Mouse (Mus musculus) kidney, postnatal 0 days (tissue): ENCODE measurements around the gene Bag6. TPM values are rescaled to one million over a fixed set of nuclear protein-coding genes. Genes with fewer than 3 reads are reported as not detected.

Experiments
- ATAC-seq: fragments of 200-750 bp; cut with Nextera tagmentation; replicated peaks from 2 replicates; pipeline ENCODE4 v1.8.0; 2017; ENCODE audit warnings: low read depth, moderate number of reproducible peaks, moderate TSS enrichment, moderate library complexity; ENCODE audit not compliant: low FRiP score
- DNase-seq: peaks from one replicate; pipeline ENCODE4 v3.0.0-alpha.2; 2016; ENCODE audit warnings: low spot score
- H3K27ac ChIP-seq: fragments of 300-500 bp; sonication (generic); 2 replicates; pipeline ENCODE4 v1.5.1; 2014; ENCODE audit warnings: mild to moderate bottlenecking
- H3K27me3 ChIP-seq: fragments of 300-500 bp; sonication (generic); 2 replicates; pipeline ENCODE4 v1.6.1; 2014; ENCODE audit warnings: low read length, mixed read lengths; ENCODE audit not compliant: insufficient read depth
- H3K36me3 ChIP-seq: fragments of 300-500 bp; sonication (generic); 2 replicates; pipeline ENCODE4 v1.6.1; 2014; ENCODE audit warnings: low read length, mixed read lengths; ENCODE audit not compliant: insufficient read depth
- H3K4me1 ChIP-seq: fragments of 300-500 bp; sonication (generic); replicated peaks from 2 replicates; pipeline ENCODE4 v1.6.1; 2014; ENCODE audit warnings: antibody characterized with exemption, low read length, mixed read lengths; ENCODE audit not compliant: insufficient read depth
- H3K4me2 ChIP-seq: fragments of 300-500 bp; sonication (generic); 2 replicates; pipeline ENCODE4 v1.6.1; 2014; ENCODE audit warnings: mild to moderate bottlenecking, low read length, moderate library complexity, mixed read lengths
- H3K4me3 ChIP-seq: fragments of 300-500 bp; sonication (generic); replicated peaks from 2 replicates; pipeline ENCODE4 v1.5.1; 2014; ENCODE audit warnings: low read depth, low read length
- H3K9ac ChIP-seq: fragments of 300-500 bp; sonication (generic); 2 replicates; pipeline ENCODE4 v1.6.1; 2014; ENCODE audit warnings: low read depth, low read length
- H3K9me3 ChIP-seq: fragments of 300-500 bp; sonication (generic); replicated peaks from 2 replicates; pipeline ENCODE4 v1.6.1; 2016; ENCODE audit warnings: low read length, inconsistent platforms, mixed read lengths
- CTCF ChIP-seq: IDR thresholded peaks from 2 replicates; pipeline ENCODE4 v1.5.1; 2016; ENCODE audit warnings: antibody characterized with exemption, low read depth, mild to moderate bottlenecking, moderate library complexity
- WGBS: fragments of 180-500 bp; shearing (Covaris S2); extraction: QIAGEN DNeasy Blood & Tissue Kit; methylation state at CpG from one replicate; pipeline ENCODE4 v1.1.7; 2014; 5-methylcytosine and 5-hydroxymethylcytosine counted together
- polyA plus RNA-seq: library from polyadenylated mRNA; unstranded; fragments of >200 nt; fragmentation: Nextera tagmentation; extraction: Ambion mirVana; gene quantifications from 2 replicates; pipeline ENCODE4 v1.2.1, GENCODE M21; 2015

Gene Bag6
- polyA plus RNA-seq, 1 experiment from 2014 or later = 50.2 TPM

GRCm38 (mm10) chr17:35164568-35165450 is 29.8 kb downstream of the Bag6 start, which contains the start of gene Prrc2a:
Prrc2a (minus strand) TSS chr17:35164897.
- ATAC-seq = peak; percentile 96
- H3K9me3 ChIP-seq = no peaks in the 10 kb centered on the region
- H3K27me3 ChIP-seq = no peaks in the 10 kb centered on the region
- TF ChIP-seq CTCF = no peak
- peak within 1 kb of the TSS; percentile 100 for H3K4me3 ChIP-seq
- peaks cover 23% of the 10 kb centered on the region; the same call in 1 of the 2 replicates for H3K4me1 ChIP-seq
- H3K27ac ChIP-seq = peak within 1 kb of the TSS; percentile 98
- peak; percentile 100 for DNase-seq
- under 1% methylated on average over 66 of the region's 89 CpGs for WGBS
- peaks cover 23% of the 10 kb centered on the region for H3K36me3 ChIP-seq
- H3K9ac ChIP-seq = peak within 1 kb of the TSS; percentile 99
- H3K4me2 ChIP-seq = peak within 1 kb of the TSS; percentile 82

GRCm38 (mm10) chr17:35165451-35166155 is 30.6 kb downstream of the Bag6 start:
- DNase-seq (no peak), ATAC-seq (peak; percentile 82; the same call in 1 of the 2 replicates)
- Histone ChIP-seq H3K27me3 (no peaks in the 10 kb centered on the region), H3K4me2 (peak overlapping the region; percentile 53), H3K27ac (peak overlapping the region; percentile 98), H3K9me3 (no peaks in the 10 kb centered on the region), H3K4me3 (peak overlapping the region; percentile 100), H3K9ac (peak overlapping the region; percentile 61), H3K36me3 (peaks cover 15% of the 10 kb centered on the region), H3K4me1 (peaks cover 23% of the 10 kb centered on the region; the same call in 1 of the 2 replicates)
- no peak for TF ChIP-seq CTCF
- 17% methylated on average over 12 of the region's 12 CpGs for WGBS

GRCm38 (mm10) chr17:35166352-35167035 is 31.5 kb downstream of the Bag6 start:
- Histone ChIP-seq H3K4me1 (peaks cover 23% of the 10 kb centered on the region; the same call in 1 of the 2 replicates), H3K36me3 (peaks cover 6% of the 10 kb centered on the region; the same call in 1 of the 2 replicates), H3K9me3 (no peaks in the 10 kb centered on the region), H3K9ac (peak overlapping the region; percentile 52; the same call in 1 of the 2 replicates), H3K27ac (peak overlapping the region; percentile 98), H3K4me3 (no peak overlapping the region), H3K4me2 (peak overlapping the region; percentile 53; the same call in 1 of the 2 replicates), H3K27me3 (no peaks in the 10 kb centered on the region)
- WGBS = 59% methylated on average over 8 of the region's 8 CpGs
- DNase-seq (peak; percentile 91), ATAC-seq (no peak)
- peak; percentile 83 for TF ChIP-seq CTCF

GRCm38 (mm10) chr17:35167794-35168193 is 32.8 kb downstream of the Bag6 start:
- no peaks in the 10 kb centered on the region for H3K9me3 ChIP-seq
- no peaks in the 10 kb centered on the region for H3K36me3 ChIP-seq
- ATAC-seq (no peak), DNase-seq (no peak)
- peaks cover 10% of the 10 kb centered on the region; the same call in 1 of the 2 replicates for H3K4me1 ChIP-seq
- no peak overlapping the region for H3K4me3 ChIP-seq
- 89% methylated on average over 7 of the region's 7 CpGs for WGBS
- TF ChIP-seq CTCF = no peak
- H3K9ac ChIP-seq = no peak overlapping the region
- no peak overlapping the region for H3K27ac ChIP-seq
- no peaks in the 10 kb centered on the region for H3K27me3 ChIP-seq
- H3K4me2 ChIP-seq = no peak overlapping the region

- ATAC-seq = no peak
- Histone ChIP-seq H3K27me3 (no peaks in the 10 kb centered on the region), H3K4me1 (peaks cover 7% of the 10 kb centered on the region; the same call in 1 of the 2 replicates), H3K9me3 (no peaks in the 10 kb centered on the region), H3K9ac (no peak overlapping the region), H3K27ac (no peak overlapping the region), H3K36me3 (no peaks in the 10 kb centered on the region), H3K4me3 (no peak overlapping the region), H3K4me2 (no peak overlapping the region)
- TF ChIP-seq CTCF = peak; percentile 81
- DNase-seq = peak; percentile 82
- 18% methylated on average over 4 of the region's 4 CpGs for WGBS
These were observed 33.7 kb downstream of the Bag6 start for GRCm38 (mm10) chr17:35168541-35169207.
